11 mouse cellular contexts compared by ENCODE assay signal in the genomic region with DNA sequence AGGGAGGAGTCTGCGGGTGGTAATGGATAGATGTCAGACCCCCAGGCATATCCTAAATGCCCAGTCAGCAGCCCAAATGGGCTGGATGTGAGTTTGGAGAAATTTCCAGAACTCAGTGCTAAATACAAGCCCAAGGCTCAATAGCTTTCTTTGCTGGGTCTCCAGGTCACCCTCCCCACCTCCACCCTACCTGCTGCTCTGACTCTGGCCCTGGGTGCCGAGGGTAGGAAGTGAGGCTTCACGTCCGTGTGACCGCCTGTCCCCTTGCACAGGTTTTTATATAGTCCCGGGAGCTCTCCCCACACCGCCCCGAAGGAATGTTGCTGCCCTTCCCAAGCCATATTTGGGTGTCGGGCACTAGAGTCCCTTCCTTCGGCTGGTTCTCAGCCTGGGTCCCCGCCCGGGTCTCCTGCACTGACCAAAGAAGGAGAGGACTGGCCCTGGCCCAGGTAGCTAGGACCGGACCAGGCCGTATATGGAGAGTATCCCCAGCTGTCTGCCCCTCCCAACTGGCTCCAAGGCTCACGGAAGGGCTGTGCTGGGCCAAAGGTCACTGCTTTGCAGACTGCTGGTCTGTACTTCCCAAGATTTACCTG. TPM values are rescaled to one million over a fixed set of nuclear protein-coding genes. Genes with fewer than 3 reads are reported as not detected.
A peak's percentile ranks its signal among the peaks of the same experiment; 100 is the strongest.
DNase-seq lines count a peak whose midpoint lies in the region; ATAC-seq and TF ChIP-seq lines count a peak whose summit lies in the region.
"Had no signal": no experiment of that assay in that cellular context is flagged by ENCODE, and none has a peak within 500 bp of the region (broad histone marks: within the 10 kb centered on the region; RNA-seq: fewer than 3 reads in every experiment).

TSS of gene Acta1 (minus strand) at position 250 of the 596 bp plus-strand sequence.

- 15% methylated on average over 15 of the region's 15 CpGs for WGBS in lung, postnatal 0 days
- WGBS in heart, embryonic 13.5 days = 19% methylated on average over 15 of the region's 15 CpGs
- WGBS in neural tube, embryonic 15.5 days = 21% methylated on average over 13 of the region's 15 CpGs

- no peak for DNase-seq in adrenal gland, postnatal 4 days (ENCODE audit: low spot score in 2 of 2)
- no peak for DNase-seq in adrenal gland, postnatal 14 days
- DNase-seq in lung, postnatal 0 days (ENCODE audit: low spot score) = no peak
- no peak for DNase-seq in lung, postnatal 4 days
- no peak for DNase-seq in right cerebral cortex, adult 2 months (ENCODE audit: low spot score in 2 of 2)
- DNase-seq: spleen, adult 18-20 months had no signal

- TF ChIP-seq EP300 in lung, postnatal 0 days (IDR thresholded peaks at IDR 0.05) = no peak

- H3K9ac ChIP-seq in lung, postnatal 0 days (replicated peaks; ENCODE audit: low read depth) = no peak within 1 kb of the TSS
- no peak within 1 kb of the TSS for H3K9ac ChIP-seq in heart, embryonic 13.5 days
- H3K9ac ChIP-seq in neural tube, embryonic 15.5 days (replicated peaks) = no peak within 1 kb of the TSS
- H3K9ac ChIP-seq: forebrain, embryonic 12.5 days; liver, embryonic 14.5 days had no signal

- peaks cover 42% of the 10 kb centered on the region for H3K27me3 ChIP-seq in lung, postnatal 0 days (replicated peaks; ENCODE audit: insufficient read depth, low read length)
- H3K27me3 ChIP-seq in heart, embryonic 13.5 days (replicated peaks) = peaks cover 76% of the 10 kb centered on the region
- peaks cover 59% of the 10 kb centered on the region for H3K27me3 ChIP-seq in neural tube, embryonic 15.5 days (replicated peaks)

- TF ChIP-seq CTCF in lung, postnatal 0 days (IDR thresholded peaks at IDR 0.05) = no peak

- no peak within 1 kb of the TSS for H3K27ac ChIP-seq in lung, postnatal 0 days (ENCODE audit: low read length)
- H3K27ac ChIP-seq in heart, embryonic 13.5 days (replicated peaks) = no peak within 1 kb of the TSS
- H3K27ac ChIP-seq in neural tube, embryonic 15.5 days (replicated peaks) = no peak within 1 kb of the TSS
- H3K27ac ChIP-seq: forebrain, embryonic 12.5 days; liver, embryonic 14.5 days had no signal

- H3K4me2 ChIP-seq in lung, postnatal 0 days (replicated peaks; ENCODE audit: low read depth, low read length) = no peak within 1 kb of the TSS
- peak within 1 kb of the TSS; percentile 55 for H3K4me2 ChIP-seq in heart, embryonic 13.5 days
- H3K4me2 ChIP-seq in neural tube, embryonic 15.5 days = no peak within 1 kb of the TSS
- H3K4me2 ChIP-seq: forebrain, embryonic 12.5 days had no signal

- no peaks in the 10 kb centered on the region for H3K36me3 ChIP-seq in lung, postnatal 0 days (ENCODE audit: insufficient read depth, low read length)
- peaks cover 12% of the 10 kb centered on the region for H3K36me3 ChIP-seq in heart, embryonic 13.5 days
- H3K36me3 ChIP-seq in neural tube, embryonic 15.5 days = peaks cover 4% of the 10 kb centered on the region; the same call in 1 of the 2 replicates

- H3K4me1 ChIP-seq in lung, postnatal 0 days (ENCODE audit: insufficient read depth, low read depth, low read length) = no peaks in the 10 kb centered on the region
- H3K4me1 ChIP-seq in heart, embryonic 13.5 days = peaks cover 33% of the 10 kb centered on the region
- H3K4me1 ChIP-seq in neural tube, embryonic 15.5 days = peaks cover 20% of the 10 kb centered on the region

- no peaks in the 10 kb centered on the region for H3K9me3 ChIP-seq in lung, postnatal 0 days (ENCODE audit: low read length)
- H3K9me3 ChIP-seq in heart, embryonic 13.5 days = no peaks in the 10 kb centered on the region
- H3K9me3 ChIP-seq in neural tube, embryonic 15.5 days (replicated peaks) = no peaks in the 10 kb centered on the region
- H3K9me3 ChIP-seq: forebrain, embryonic 12.5 days had no signal

- ATAC-seq in lung, postnatal 0 days = no peak
- no peak; the same call in 1 of the 2 replicates for ATAC-seq in heart, embryonic 13.5 days (ENCODE audit: extremely low read depth, insufficient number of reproducible peaks, low FRiP score, low TSS enrichment)
- no peak for ATAC-seq in neural tube, embryonic 15.5 days (ENCODE audit: low FRiP score)
- ATAC-seq in inflammation-experienced regulatory T-cells, adult 6 months = no peak

- H3K4me3 ChIP-seq in lung, postnatal 0 days (ENCODE audit: low read depth, low read length) = no peak within 1 kb of the TSS
- peak within 1 kb of the TSS; percentile 26 for H3K4me3 ChIP-seq in heart, embryonic 13.5 days
- H3K4me3 ChIP-seq in neural tube, embryonic 15.5 days (replicated peaks) = no peak within 1 kb of the TSS
- H3K4me3 ChIP-seq: forebrain, embryonic 12.5 days had no signal

RNA-seq across cellular contexts. Expression of gene Acta1, which starts in this region (rescaled TPM):
- total RNA-seq in adrenal gland, postnatal 4 days (2021) = 1,000 to 10,000 TPM in 1 of 2 experiments, 100 to 1,000 TPM in 1; 358 to 1,099 TPM
- 1.4 and 1.5 TPM in 2 replicates for total RNA-seq in adrenal gland, postnatal 14 days (2021)
- polyA plus RNA-seq in lung, postnatal 0 days (2015; fragmentation: Nextera tagmentation; extraction: Ambion mirVana) = 12.6 and 18.0 TPM in 2 replicates
- polyA plus RNA-seq in heart, embryonic 13.5 days (2015; fragmentation: Nextera tagmentation; extraction: Ambion mirVana) = 292 and 377 TPM in 2 replicates
- polyA plus RNA-seq in neural tube, embryonic 15.5 days (2015; fragmentation: Nextera tagmentation; extraction: Ambion mirVana) = 92.7 and 174 TPM in 2 replicates
- under 1 TPM in 2 of 3 experiments, not detected in 1; 0.25 to 0.26 TPM for polyA plus RNA-seq in inflammation-experienced regulatory T-cells, adult 6 months (2017; shearing (Covaris generic))

Comparison
In these comparisons a context has a peak if more than half of its experiments do, and no peak if none do; other contexts are left out.
1. RNA of gene Acta1 (total RNA-seq): 358 to 1,099 TPM in adrenal gland, postnatal 4 days; 1.4 to 1.5 TPM in adrenal gland, postnatal 14 days; every median in the first group is over 100 times any median in the second.
2. RNA of gene Acta1 (polyA plus RNA-seq): 292 to 377 TPM in heart, embryonic 13.5 days, 92.7 to 174 TPM in neural tube, embryonic 15.5 days and 12.6 to 18.0 TPM in lung, postnatal 0 days; 0.25 to 0.26 TPM in inflammation-experienced regulatory T-cells, adult 6 months; every median in the first group is over 10 times any median in the second.